Mouse (Mus musculus): ENCODE measurements at regions not wholly inside any gene's neighbourhood (a gene's known extent, or its start where the extent isn't known, plus 50 kb on each side); places are given as distances from the start of the nearest gene placed in this dataset.

- TF ChIP-seq POLR2A (IDR thresholded peaks at IDR 0.05; ENCODE audit: borderline replicate concordance, insufficient read depth, low read length) (no peak), CTCF (IDR thresholded peaks at IDR 0.05; ENCODE audit: borderline replicate concordance, insufficient read depth, low read depth, low read length) (no peak)
Observed at GRCm38 (mm10) chr7:129941311-129942029, 349.8 kb downstream of the Wdr11 start.
